Mouse (Mus musculus) CH12.LX (cell line): ENCODE data around the gene Gm8300. TPM values are rescaled to one million over a fixed set of nuclear protein-coding genes. Genes with fewer than 3 reads are reported as not detected.
"Not testable (repeated sequence)": the region's sequence is repeated elsewhere in the genome, so short reads cannot be mapped to it uniquely, and the experiment has no call there.

ENCODE experiments used
- DNase-seq: peaks from one replicate; pipeline ENCODE4 v3.0.0-alpha.2; 2013; ENCODE audit errors: extremely low read depth
- H3K27ac ChIP-seq: 2 replicates; pipeline ENCODE4 v1.5.1; 2012; ENCODE audit warnings: low read depth, mild to moderate bottlenecking, control low read depth, moderate library complexity; ENCODE audit not compliant: insufficient read depth
- H3K27me3 ChIP-seq: replicated peaks from 2 replicates; pipeline ENCODE3; 2012; ENCODE audit warnings: inconsistent platforms
- H3K36me3 ChIP-seq, 2 experiments: replicated peaks in 1 of 2; 2 replicates each; pipeline versions ENCODE3 to v1.6.1; 2012; ENCODE audit warnings: inconsistent platforms in 1 of 2, low read length in 1 of 2, mild to moderate bottlenecking in 1 of 2, mixed read lengths in 1 of 2, moderate library complexity in 1 of 2; ENCODE audit not compliant: control insufficient read depth in 1 of 2, insufficient read depth in 1 of 2
- H3K4me1 ChIP-seq, 2 experiments: 2 replicates each; pipeline ENCODE4 v1.6.1; 2012; ENCODE audit warnings: inconsistent platforms in 1 of 2, moderate library complexity in 1 of 2; ENCODE audit not compliant: insufficient read depth in 2 of 2, control insufficient read depth in 1 of 2
- H3K4me2 ChIP-seq: 2 replicates; pipeline ENCODE4 v1.6.1; 2012; ENCODE audit warnings: low read depth, mild to moderate bottlenecking, control low read depth; ENCODE audit not compliant: poor library complexity, insufficient read depth, severe bottlenecking
- H3K4me3 ChIP-seq, 3 experiments: fragments of 150-350 bp in 1 of 3; sonication (generic) in 1 of 3; replicated peaks in 1 of 3; 2 replicates each; pipeline versions ENCODE3 to v1.5.1; 2011 to 2012; ENCODE audit warnings: low read depth in 2 of 3, low read length in 2 of 3, mild to moderate bottlenecking in 2 of 3, moderate library complexity in 2 of 3, control low read depth in 1 of 3, improper control_type of control experiment in 1 of 3, inconsistent platforms in 1 of 3, mixed read lengths in 1 of 3; ENCODE audit not compliant: poor library complexity in 1 of 3
- H3K79me2 ChIP-seq: replicated peaks from 2 replicates; pipeline ENCODE4 v1.6.1; 2012; ENCODE audit warnings: mild to moderate bottlenecking, moderate library complexity; ENCODE audit not compliant: control insufficient read depth, poor library complexity, insufficient read depth, severe bottlenecking; ENCODE audit errors: extremely low read depth
- H3K9ac ChIP-seq: 2 replicates; pipeline ENCODE4 v1.6.1; 2012; ENCODE audit warnings: low read depth, mild to moderate bottlenecking, control low read depth, moderate library complexity; ENCODE audit not compliant: insufficient read depth
- H3K9me3 ChIP-seq: replicated peaks from 2 replicates; pipeline ENCODE3; 2012; ENCODE audit warnings: low read length, inconsistent platforms, mixed read lengths
- CTCF ChIP-seq, 2 experiments: IDR thresholded peaks in 1 of 2; conservative IDR thresholded peaks in 1 of 2; 2 replicates each; pipeline ENCODE4 v1.5.1; 2011 to 2012; ENCODE audit warnings: low read depth in 2 of 2, low read length in 2 of 2, improper control_type of control experiment in 1 of 2, inconsistent platforms in 1 of 2, mild to moderate bottlenecking in 1 of 2, moderate library complexity in 1 of 2
- ELF1 ChIP-seq: IDR thresholded peaks from 2 replicates; pipeline ENCODE4 v1.6.1; 2014; ENCODE audit warnings: low read depth, mild to moderate bottlenecking, inconsistent platforms, low read length, improper control_type of control experiment
- EP300 ChIP-seq: IDR thresholded peaks from 2 replicates; pipeline ENCODE4 v1.6.1; 2011; ENCODE audit warnings: low read length, improper control_type of control experiment
- JUN ChIP-seq: IDR thresholded peaks from 2 replicates; pipeline ENCODE4 v1.6.1; 2011; ENCODE audit warnings: low read depth, mild to moderate bottlenecking, low read length, improper control_type of control experiment, moderate library complexity; ENCODE audit not compliant: insufficient read depth
- JUND ChIP-seq: conservative IDR thresholded peaks from 2 replicates; pipeline ENCODE4 v1.6.1; 2011; ENCODE audit warnings: low read depth, low read length, improper control_type of control experiment
- MAFK ChIP-seq: IDR thresholded peaks from 2 replicates; pipeline ENCODE4 v1.6.1; 2011; ENCODE audit warnings: low read length, improper control_type of control experiment; ENCODE audit not compliant: insufficient replicate concordance
- MAX ChIP-seq: IDR thresholded peaks from 2 replicates; pipeline ENCODE4 v1.6.1; 2011; ENCODE audit warnings: low read length, improper control_type of control experiment
- MEF2A ChIP-seq: IDR thresholded peaks from 2 replicates; pipeline ENCODE4 v1.6.1; 2014; ENCODE audit warnings: low read depth, mild to moderate bottlenecking, inconsistent platforms, low read length, improper control_type of control experiment, borderline replicate concordance
- NELFE ChIP-seq: IDR thresholded peaks from 2 replicates; pipeline ENCODE4 v1.6.1; 2011; ENCODE audit warnings: low read depth, low read length, improper control_type of control experiment
- NRF1 ChIP-seq: IDR thresholded peaks from 2 replicates; pipeline ENCODE4 v1.6.1; 2014; ENCODE audit warnings: low read depth, mild to moderate bottlenecking, inconsistent platforms, low read length, improper control_type of control experiment, moderate library complexity
- PAX5 ChIP-seq: IDR thresholded peaks from 2 replicates; pipeline ENCODE4 v1.6.1; 2012; ENCODE audit warnings: low read length, inconsistent platforms, mixed read lengths
- POLR2AphosphoS2 ChIP-seq: IDR thresholded peaks from 2 replicates; pipeline ENCODE4 v1.6.1; 2011; ENCODE audit warnings: low read depth, low read length, improper control_type of control experiment
- RAD21 ChIP-seq: IDR thresholded peaks from 2 replicates; pipeline ENCODE4 v1.6.1; 2011; ENCODE audit warnings: low read depth, mild to moderate bottlenecking, low read length, improper control_type of control experiment, moderate library complexity
- SIN3A ChIP-seq: IDR thresholded peaks from 2 replicates; pipeline ENCODE4 v1.6.1; 2012; ENCODE audit warnings: low read length, improper control_type of control experiment, inconsistent platforms
- TCF12 ChIP-seq: IDR thresholded peaks from 2 replicates; pipeline ENCODE4 v1.6.1; 2014; ENCODE audit warnings: low read depth, mild to moderate bottlenecking, inconsistent platforms, low read length, improper control_type of control experiment
- ZKSCAN1 ChIP-seq: IDR thresholded peaks from 2 replicates; pipeline ENCODE4 v1.6.1; 2012; ENCODE audit warnings: low read depth, inconsistent platforms, low read length, improper control_type of control experiment, borderline replicate concordance
- ZMIZ1 ChIP-seq: IDR thresholded peaks from 2 replicates; pipeline ENCODE4 v1.6.1; 2012; ENCODE audit warnings: low read depth, mild to moderate bottlenecking, inconsistent platforms, low read length, improper control_type of control experiment
- ZNF384 ChIP-seq: IDR thresholded peaks from 2 replicates; pipeline ENCODE4 v1.6.1; 2012; ENCODE audit warnings: low read depth, low read length, improper control_type of control experiment, inconsistent platforms
- dilution Hi-C: fragments of 300-500 bp; cut with MboI; formaldehyde crosslinking; loops from 2 replicates; pipeline ENCODE4 v1.14.3; 2020; ENCODE audit warnings: low sequenced_read_pairs; ENCODE audit not compliant: extremely low pct_unique_long_range_greater_than_20kb, extremely low pct_ligation_motif_present
- in situ Hi-C: fragments of 300-500 bp; cut with MboI; formaldehyde crosslinking; loops from 3 replicates; pipeline ENCODE4 v1.14.3; 2019; ENCODE audit warnings: low sequenced_read_pairs, low pct_ligation_motif_present, low pct_unique_long_range_greater_than_20kb, mixed read lengths
- polyA plus RNA-seq: library from polyadenylated mRNA; unstranded; fragments of >175 nt; gene quantifications from 2 replicates; pipeline ENCODE4 v1.2.1, GENCODE M21; 2012; ENCODE audit warnings: low read depth; ENCODE audit not compliant: insufficient read length
- total RNA-seq, 2 experiments: library from RNA; depleted of rRNA; stranded (reverse); fragments of 300-350 nt in 1 of 2; fragments of >200 nt in 1 of 2; gene quantifications; 2 replicates each; pipeline ENCODE4 v1.2.3; 2012 to 2014

Gene Gm8300
- total and polyA plus RNA-seq, 3 experiments = 0.04 TPM; not detected in 2

DNA sequence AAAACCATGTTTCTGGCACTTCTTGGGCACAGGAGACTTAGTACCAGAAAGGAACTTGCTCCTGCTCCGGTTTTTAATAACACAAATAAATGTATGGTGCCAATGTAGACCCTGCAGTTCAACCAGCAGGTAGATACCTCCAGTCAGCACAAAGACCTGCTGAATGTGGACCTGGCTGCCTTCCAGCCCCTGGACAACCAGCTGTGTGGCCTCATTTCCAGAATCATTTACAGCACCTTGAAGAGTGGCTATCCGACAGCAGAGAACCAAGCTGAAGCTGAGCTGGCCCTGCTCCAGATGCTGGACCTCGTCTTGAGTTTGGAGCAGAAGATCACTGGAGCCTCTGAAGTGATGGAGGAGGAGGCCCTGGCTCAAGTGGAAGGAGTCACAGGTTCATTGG, 5.5 kb downstream of the Gm8300 start:
- H3K4me3 ChIP-seq, H3K9ac ChIP-seq, H3K9me3 ChIP-seq, dilution Hi-C loops, DNase-seq, H3K4me1 ChIP-seq, H3K36me3 ChIP-seq, H3K27ac ChIP-seq, in situ Hi-C loops, H3K79me2 ChIP-seq, H3K27me3 ChIP-seq, H3K4me2 ChIP-seq: not testable (repeated sequence)

DNA sequence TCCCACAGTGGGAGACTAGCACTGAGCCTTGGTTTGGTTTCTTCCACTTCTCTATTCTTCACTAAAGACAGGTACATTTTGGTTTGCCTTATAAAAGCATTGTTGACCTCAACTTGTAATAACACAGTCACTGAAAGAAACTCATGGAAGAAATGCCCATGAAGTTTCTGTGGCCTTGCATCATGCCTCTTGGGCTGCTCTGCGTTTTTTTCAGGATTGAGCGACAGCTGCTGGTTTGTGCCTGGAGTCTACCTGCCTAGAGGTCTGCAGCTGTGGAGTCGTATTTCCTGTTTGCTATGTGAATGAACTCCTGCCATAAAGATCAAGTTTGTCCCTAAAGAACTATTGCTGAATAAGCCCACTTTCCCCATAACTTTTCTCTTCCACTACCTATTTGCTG, 29.8 kb downstream of the Gm8300 start:
- DNase-seq = no peak
- H3K27me3 ChIP-seq = no peaks in the 10 kb centered on the region
- TF ChIP-seq PAX5 (no peak), NRF1 (no peak), CTCF (conservative IDR thresholded peaks at IDR 0.05 in 1 of 2, IDR thresholded peaks at IDR 0.05 in 1 of 2; ENCODE audit: low read depth in 2 of 2, low read length in 2 of 2) (no peak), MAX (no peak), MAFK (no peak), ZNF384 (no peak), JUN (no peak), ZKSCAN1 (no peak), JUND (no peak), RAD21 (no peak), SIN3A (no peak), ELF1 (no peak), POLR2AphosphoS2 (no peak), NELFE (no peak), MEF2A (no peak), TCF12 (no peak), ZMIZ1 (no peak), EP300 (no peak)
- TF ChIP-seq, all 38 proteins: peak for 0
- Histone ChIP-seq H3K79me2 (no peaks in the 10 kb centered on the region), H3K9ac (no peak overlapping the region), H3K4me3 (no peak overlapping the region), H3K4me1 (no peaks in the 10 kb centered on the region), H3K36me3 (no peaks in the 10 kb centered on the region), H3K9me3 (no peaks in the 10 kb centered on the region), H3K4me2 (no peak overlapping the region), H3K27ac (no peak overlapping the region)
- in situ Hi-C loops (no loop called here), dilution Hi-C loops (no loop called here)

DNA sequence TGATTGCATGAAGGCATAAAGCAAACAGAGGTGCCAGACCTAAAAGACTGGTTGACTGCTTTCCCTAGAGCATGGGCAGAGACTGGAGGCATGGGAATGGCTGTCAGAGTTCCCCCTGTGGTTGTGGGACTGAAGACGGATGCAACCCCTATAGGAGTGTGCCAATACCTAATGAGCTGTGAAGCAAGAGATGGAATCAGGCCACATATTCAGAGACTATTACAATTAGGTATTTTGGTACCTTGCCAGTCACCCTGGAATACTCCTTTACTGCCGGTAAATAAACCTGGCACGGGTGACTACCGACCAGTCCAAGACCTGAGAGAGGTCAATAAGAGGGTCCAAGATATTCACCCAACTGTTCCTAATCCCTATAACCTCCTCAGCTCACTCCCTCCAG, 36.5 kb downstream of the Gm8300 start:
- H3K27me3 ChIP-seq, H3K9me3 ChIP-seq, H3K9ac ChIP-seq, H3K4me2 ChIP-seq, DNase-seq, dilution Hi-C loops, H3K79me2 ChIP-seq, H3K4me1 ChIP-seq, in situ Hi-C loops, H3K36me3 ChIP-seq, H3K27ac ChIP-seq, H3K4me3 ChIP-seq: not testable (repeated sequence)
